Mouse (Mus musculus) spleen, adult 2 months (tissue): Measurements from ENCODE around the gene Pld5.

ENCODE experiments used
- CTCF ChIP-seq: fragments of 200-500 bp; IDR thresholded peaks from 2 replicates; pipeline ENCODE4 v1.5.1; 2011; ENCODE audit warnings: mild to moderate bottlenecking, inconsistent platforms; ENCODE audit not compliant: insufficient read depth, insufficient read length, insufficient replicate concordance; ENCODE audit errors: extremely low read depth
- POLR2A ChIP-seq: fragments of 200-500 bp; IDR thresholded peaks from 2 replicates; pipeline ENCODE4 v1.6.1; 2011; ENCODE audit warnings: low read depth, low read length, inconsistent platforms

GRCm38 (mm10) chr1:176085952-176086648 lies 189.0 kb downstream of the Pld5 start:
- TF ChIP-seq CTCF (no peak), POLR2A (no peak)
